Mouse (Mus musculus) forelimb bud, embryonic 11.5 days (tissue): ENCODE results near the gene Olfr1511.
"Not testable (repeated sequence)": the region's sequence is repeated elsewhere in the genome, so short reads cannot be mapped to it uniquely, and the experiment has no call there.

ENCODE experiments used
- DNase-seq: peaks from one replicate; pipeline ENCODE4 v3.0.0-alpha.2; 2012; ENCODE audit warnings: low read depth, low spot score

Gene Olfr1511

DNA sequence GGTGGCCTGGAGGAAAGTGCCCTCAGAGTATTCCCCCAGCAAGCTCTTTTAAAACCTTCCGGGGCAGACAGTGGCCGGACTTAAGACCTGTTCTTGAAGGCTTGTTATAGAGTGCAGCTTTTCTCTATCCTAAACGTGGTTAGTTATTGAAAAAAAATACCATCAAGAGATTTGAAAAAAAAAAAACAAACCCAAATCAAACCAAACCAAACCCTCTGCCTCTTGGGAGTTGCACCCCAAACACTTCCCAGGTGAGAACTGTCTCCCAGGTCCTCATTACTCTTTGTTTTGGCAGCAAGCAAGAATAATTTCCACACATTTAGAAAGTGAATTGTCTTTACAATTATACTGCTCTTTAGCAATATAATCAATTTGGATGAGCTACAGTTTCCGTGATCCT is at the start of gene Olfr1511:
TSS of gene Olfr1511 (minus strand) at position 101 of the 400 bp plus-strand sequence.
- DNase-seq, result no peak

DNA sequence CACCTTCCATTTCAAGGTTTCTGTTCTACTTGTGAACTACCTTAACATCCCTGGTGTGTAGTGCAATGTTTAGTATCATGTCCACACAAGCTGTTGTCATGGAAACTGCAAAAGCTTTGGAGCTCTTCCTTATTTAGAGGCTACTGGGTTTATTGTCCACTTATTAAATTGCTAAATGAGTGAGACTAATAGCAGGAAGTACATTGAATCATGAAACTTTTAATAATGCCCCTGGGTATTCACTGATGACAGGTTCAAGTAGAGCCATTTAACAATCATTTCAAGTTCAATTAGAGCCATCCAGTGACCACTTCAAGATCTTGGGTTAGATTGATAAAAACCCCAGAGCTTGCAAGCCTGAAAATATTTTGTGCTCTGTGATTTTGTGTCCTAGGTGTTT is 45.5 kb upstream of the Olfr1511 start, which contains the start of gene Olfr1509:
TSS of gene Olfr1509 (plus strand) at position 301 of the 400 bp plus-strand sequence.
- no peak for DNase-seq

DNA sequence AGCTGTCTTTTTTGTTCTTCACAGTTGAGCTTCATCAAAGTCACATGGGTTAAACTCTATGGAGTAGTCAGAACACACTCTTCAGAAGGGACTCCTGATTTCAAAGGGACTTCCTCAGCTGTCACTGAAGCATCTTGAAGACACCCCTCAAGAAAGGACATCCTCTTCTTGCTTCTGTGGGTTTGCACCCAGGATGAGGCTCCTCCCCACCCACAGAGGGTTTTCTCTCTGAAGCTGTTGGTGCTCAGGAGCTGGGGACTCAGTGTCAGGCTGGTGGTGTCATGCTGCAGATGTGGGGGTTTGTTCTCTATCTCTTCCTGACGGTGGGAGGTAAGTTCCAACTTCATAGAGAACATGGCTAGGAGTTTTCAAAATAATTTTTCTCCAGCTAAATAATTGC is 30.5 kb upstream of the Olfr1511 start:
- DNase-seq, result no peak

DNA sequence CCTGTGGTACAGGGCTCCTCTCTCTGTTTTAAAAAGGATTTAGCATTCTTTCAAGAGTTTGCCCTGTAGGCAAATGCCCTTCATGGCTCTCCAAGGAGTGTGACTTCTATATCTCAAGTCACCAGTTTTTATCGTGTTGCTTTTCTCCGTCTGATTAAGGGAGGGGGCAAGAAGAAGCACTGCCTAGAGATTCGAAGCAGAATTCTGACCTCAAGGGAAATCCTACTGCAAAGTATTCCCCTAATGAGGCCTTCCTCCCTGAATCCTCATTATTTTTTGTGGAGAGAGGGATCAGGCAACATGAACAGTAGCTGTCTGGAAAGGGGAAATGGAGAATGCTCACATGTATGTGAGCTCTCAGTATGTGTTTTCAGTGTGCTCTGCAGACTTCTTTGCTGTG is 17.1 kb upstream of the Olfr1511 start, which contains the start of gene Olfr1510:
TSS of gene Olfr1510 (minus strand) at position 101 of the 400 bp plus-strand sequence.
- DNase-seq, result no peak

DNA sequence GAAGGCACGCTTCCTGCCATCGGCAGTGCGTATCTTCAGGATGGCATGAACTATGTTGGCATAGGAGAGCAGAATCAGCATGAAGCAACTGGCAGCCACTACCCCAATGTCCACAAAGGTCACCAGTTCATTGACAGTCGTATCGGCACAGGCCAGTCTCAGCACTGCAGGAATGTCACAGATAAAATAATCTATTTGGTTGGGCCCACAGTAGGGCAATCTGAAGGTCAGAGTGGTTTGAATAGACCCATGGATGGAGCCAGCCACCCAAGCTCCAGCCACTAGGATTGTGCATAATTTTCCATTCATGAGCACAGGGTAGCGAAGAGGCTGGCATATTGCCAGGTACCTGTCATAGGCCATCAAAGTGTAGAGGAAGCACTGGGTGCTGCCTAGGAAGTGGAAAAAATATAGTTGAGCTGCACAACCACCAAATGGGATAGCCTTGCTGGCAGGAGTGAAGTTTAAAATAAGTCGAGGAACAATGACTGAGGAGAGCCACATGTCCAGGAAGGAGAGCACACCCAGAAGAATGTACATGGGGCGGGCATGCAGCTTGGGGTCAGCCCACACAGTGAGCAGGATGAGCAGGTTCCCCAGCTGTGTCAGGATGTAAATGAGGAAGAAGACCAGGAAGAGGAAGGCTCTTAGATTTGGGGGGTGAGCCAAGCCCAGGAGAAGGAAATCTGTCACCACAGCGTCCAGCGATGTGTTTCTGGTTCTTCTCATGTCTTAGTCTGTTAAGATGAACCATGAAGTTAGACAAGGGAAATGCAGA is 13.2 kb upstream of the Olfr1511 start:
- DNase-seq, result not testable (repeated sequence)

DNA sequence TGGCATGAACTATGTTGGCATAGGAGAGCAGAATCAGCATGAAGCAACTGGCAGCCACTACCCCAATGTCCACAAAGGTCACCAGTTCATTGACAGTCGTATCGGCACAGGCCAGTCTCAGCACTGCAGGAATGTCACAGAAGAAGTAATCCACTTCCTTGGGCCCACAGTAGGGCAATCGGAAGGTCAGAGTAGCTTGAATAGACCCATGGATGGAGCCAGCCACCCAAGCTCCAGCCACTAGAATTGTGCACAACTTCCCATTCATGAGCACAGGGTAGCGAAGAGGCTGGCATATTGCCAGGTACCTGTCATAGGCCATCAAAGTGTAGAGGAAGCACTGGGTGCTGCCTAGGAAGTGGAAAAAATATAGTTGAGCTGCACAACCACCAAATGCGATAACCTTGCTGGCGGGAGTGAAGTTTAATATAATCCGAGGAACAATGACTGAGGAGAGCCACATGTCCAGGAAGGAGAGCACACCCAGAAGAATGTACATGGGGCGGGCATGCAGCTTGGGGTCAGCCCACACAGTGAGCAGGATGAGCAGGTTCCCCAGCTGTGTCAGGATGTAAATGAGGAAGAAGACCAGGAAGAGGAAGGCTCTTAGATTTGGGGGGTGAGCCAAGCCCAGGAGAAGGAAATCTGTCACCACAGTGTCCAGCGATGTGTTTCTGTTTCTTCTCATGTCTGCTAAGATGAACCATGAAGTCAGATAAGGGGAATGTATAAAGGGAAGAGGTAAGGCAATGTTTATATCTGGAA is 6.9 kb downstream of the Olfr1511 start:
- DNase-seq, result not testable (repeated sequence)

DNA sequence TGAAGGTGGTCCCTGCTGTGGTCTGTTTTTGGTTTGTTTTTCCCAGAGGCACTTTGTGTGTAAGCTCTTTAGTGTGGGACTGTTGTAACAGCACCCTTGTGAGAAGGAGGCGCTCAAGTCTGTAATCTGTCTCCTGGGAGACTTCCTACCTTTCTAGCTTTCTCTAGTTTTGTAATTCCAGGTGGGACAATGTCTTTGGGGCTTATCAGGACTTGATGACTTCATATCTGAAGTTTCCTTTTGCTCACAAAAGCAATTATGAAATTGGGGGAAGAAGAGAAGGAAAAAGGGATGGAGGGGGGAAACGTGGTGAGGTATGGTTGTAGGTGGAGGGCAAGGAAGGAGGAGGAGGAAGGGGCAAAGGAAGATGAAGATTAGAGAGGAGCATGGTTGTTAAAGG is 18.1 kb downstream of the Olfr1511 start, which contains the start of gene Olfr1512:
TSS of gene Olfr1512 (minus strand) at position 101 of the 400 bp plus-strand sequence.
- no peak for DNase-seq

DNA sequence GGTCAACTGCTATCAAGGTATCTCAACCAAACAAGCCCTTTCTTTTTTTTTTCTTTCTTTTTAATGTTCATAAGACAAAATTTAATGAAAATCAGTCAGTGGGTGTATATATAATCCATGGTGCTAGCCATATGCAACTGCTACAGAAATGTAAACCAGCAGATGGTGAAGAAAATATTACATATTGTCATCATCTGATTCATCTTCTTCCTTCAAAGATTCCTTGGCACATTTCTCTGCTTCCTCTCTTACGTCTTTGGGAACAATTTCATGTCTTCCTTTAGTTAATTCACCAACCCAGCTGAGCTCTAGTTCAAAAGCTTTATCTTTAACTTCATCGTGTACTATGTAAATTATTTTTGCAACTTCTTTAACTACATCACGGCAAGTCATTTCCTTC is 28.4 kb downstream of the Olfr1511 start:
- DNase-seq, result no peak

DNA sequence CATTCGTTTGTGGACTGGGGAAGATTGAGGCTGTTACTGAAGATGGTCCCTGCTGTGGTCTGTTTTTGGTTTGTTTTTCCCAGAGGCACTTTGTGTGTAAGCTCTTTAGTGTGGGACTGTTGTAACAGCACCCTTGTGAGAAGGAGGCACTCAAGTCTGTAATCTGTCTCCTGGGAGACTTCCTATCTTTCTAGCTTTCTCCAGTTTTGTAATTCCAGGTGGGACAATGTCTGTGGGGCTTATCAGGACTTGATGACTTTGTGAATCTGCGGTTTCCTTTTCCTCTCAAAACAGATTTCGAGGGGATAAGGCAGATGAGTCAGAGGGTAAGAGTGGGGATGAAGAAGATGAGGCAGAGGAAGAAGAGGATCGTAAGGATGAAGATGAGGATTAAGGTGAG is 40.9 kb downstream of the Olfr1511 start, which contains the start of gene Olfr1513:
TSS of gene Olfr1513 (minus strand) at position 101 of the 400 bp plus-strand sequence.
- no peak for DNase-seq
